Mouse (Mus musculus) MEL-GATA-1-ER (cell line): Measurements from ENCODE around the gene Crtc1.
A peak's percentile ranks its signal among the peaks of the same experiment; 100 is the strongest.

ENCODE experiments used
- DNase-seq: peaks from one replicate; pipeline ENCODE4 v3.0.0-alpha.2; 2012; ENCODE audit warnings: low read depth; ENCODE audit errors: extremely low read depth

The Crtc1 gene

DNA sequence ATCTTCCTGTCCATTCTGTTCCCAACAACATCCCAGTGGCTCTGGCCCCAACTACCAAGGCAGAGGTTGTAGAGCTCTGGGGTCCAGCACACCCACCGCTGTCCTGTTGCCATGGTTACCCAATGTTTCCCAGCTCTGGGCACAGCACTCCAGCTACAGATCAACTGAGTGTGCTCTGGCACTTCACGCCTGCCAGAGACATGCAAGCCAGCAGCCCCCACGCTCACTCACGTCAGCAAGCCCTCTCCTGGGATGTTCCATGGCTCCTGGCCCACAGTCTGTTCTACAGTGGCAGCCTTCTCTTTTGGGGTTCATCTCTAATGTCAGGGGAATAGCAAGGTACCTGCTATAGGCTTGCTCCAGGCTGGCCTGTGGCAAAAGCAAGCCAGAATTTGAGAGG, 23.9 kb upstream of the Crtc1 start:
- DNase-seq: no peak

DNA sequence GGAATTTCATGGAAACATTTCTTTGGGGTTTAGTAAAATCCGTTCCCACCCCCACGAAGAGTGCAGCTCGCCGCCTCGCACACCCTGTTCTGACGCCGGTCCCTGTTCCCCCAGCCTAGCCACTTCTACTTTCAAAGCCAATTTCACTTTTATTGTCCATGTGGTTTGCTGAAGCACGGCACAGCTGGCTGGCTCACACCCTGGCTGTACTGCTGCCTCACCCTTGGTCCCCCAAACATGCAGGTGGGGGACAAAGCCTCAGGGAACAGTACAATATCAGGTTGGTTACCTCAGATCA, 23.1 kb upstream of the Crtc1 start:
- no peak for DNase-seq

DNA sequence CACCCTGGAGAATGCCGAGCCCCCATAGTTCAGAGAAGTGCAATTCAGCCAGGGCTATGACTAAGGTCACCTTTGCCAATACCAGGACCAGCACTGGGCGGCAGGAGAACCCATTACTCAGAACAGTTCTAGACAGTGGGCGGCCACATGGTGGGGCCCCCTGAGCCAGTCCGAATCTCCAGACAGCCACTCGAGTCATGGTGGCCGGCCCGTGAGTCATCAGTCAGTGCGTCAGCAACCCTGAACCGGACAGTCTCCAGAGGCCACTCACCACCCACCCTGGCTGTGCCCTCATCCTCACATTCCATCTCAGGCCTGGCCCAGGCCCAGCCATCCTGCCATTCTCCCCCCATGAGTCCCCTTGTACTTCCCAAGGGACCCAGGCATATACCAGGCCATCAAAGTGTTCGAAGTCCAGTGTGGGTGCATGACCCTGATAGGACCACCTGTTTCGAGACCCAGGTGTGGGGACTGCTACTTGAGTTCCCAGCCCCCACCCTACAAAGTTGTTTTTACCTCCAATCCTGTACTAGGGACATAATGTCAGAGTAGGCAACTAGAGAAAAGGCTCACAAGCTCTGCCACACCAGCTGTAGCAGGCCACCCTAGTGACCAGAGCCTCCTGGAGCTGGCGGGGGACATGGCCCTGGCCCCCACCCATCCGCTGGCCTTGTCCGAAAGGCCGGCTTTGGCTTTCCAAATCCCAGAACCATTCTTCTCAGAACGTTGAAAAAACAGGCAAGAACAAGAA, 22.6 kb upstream of the Crtc1 start:
- DNase-seq: no peak

DNA sequence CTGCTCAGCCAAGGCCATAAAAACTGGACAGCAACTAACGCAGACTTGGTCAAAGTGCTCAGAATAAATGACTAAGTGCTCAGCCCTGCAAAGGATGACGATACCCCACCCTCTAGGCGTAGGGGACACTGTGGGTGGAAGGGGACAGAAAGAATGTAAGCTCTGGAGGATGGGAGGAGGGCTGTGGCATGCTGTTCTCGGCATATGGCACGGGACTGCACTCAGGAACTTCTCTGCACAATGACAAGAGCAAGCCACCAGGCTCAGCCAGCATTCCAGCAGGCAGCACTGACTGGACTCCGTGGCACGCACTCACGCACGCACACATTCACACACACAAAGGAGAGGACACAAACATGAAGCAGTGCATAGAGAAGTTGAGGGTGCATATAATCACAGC, 21.2 kb upstream of the Crtc1 start:
- DNase-seq: no peak

DNA sequence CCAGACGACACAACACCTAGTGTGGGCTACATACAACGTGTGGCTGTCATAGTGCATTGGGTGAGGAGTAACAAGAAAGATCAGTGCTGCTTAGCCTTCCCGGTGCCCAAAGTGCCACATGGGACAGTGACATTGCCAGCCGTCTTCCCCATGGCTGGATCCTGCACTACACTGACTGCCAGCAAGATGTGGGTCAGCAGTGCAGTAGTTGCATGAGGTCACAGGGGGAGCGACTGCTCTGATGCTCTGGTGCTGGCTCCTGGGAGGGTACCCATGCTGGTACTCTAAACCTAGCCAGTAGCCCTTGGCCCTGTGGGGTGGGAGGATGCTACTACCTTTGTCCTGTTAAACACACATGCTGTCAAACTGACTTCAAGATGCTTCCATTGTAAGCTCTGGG, 20.8 kb upstream of the Crtc1 start:
- DNase-seq: no peak

DNA sequence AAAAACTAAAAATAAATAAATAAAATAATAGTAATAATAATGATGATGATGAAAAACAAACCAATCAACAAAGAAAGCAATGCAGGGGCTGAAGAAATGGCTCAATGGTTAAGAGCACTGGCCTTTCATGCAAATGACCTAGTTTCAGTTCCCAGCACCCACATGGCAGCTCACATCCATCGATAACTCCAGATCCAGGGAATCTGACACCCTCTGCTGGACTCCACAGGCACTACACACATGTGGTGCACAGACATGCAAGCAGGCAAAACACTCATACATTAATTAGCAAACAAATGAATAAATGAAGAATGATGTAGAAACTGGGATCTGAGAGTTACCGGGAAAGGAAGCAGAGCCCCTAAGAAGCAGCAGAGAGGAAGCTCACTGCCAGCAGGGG, 20.3 kb upstream of the Crtc1 start:
- DNase-seq: no peak

DNA sequence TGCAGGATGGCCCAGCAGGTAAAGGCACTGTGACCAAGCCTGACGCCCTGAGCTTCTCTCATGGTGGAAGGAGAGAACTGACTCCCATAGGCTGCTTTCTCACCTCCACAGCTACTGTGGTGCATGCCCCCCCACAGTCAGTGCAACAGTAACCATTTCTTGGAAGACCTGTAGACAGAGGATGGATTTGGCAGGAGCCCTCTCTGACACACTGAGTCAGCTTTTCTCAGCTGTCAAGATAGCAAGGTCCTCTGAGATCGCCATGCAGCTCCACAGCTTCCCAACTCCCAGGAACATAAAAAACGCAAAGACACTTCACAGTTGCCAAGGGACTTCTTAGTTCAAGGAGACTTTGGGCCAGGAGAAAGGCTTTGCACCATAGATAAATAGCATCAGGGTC, 19.1 kb upstream of the Crtc1 start:
- DNase-seq: no peak

DNA sequence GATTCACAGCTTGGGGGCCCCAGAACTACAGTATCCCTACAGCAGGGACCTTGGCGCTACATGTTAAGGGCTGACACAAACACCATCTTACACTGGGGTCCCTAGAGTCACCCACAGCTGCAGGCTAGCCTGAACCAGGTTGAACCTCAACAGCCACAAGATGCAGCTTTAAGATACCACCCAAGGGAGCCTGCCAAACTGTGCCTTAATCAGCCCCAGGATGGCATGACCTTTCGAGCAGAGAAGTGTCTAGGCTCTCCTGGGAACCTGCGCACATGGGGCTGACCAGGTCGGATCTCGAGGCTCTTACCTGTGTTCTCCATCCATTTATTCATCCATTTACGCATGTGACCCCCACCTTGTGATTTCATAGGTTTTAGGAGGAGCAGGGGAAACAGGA, 18.5 kb upstream of the Crtc1 start:
- DNase-seq: no peak

DNA sequence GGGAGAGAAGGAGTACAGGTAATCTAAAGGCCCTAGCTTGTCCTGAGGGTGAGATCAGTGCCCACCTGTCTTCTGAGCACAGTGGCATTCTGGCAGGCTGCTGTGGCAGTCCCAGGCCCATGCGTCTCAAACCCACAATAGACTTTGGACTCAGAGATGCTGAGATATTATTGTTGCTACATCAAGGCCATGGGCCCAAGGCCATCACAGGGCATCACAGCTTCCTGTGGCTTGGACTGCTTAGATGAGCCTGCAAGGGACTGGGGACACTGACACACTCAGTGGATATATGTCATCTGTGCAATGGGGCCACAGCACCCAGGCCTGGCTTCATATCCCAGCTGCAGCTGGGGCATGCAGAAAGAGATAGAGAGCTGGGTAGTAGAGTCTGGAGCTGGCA, 17.6 kb upstream of the Crtc1 start:
- no peak for DNase-seq

DNA sequence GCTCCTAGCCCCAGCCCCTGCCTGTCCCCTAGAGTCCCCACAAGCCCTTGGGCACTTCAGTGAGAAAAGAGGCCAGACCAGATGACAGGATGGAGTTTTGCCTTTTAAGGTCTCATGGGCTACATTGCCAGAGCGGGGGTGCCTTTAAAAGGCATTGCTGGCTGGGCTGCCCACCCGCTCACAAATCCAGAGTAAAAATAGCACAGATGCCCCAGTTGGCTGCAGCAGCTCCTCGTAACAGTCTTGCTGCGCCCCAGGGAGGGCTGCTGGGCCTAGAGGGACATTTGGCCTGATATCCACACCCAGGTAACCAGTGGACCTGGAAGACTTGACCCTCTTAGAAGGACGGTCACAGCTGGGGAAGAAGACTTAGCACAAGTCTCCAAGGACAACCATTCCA, 14.5 kb upstream of the Crtc1 start:
- DNase-seq: no peak

DNA sequence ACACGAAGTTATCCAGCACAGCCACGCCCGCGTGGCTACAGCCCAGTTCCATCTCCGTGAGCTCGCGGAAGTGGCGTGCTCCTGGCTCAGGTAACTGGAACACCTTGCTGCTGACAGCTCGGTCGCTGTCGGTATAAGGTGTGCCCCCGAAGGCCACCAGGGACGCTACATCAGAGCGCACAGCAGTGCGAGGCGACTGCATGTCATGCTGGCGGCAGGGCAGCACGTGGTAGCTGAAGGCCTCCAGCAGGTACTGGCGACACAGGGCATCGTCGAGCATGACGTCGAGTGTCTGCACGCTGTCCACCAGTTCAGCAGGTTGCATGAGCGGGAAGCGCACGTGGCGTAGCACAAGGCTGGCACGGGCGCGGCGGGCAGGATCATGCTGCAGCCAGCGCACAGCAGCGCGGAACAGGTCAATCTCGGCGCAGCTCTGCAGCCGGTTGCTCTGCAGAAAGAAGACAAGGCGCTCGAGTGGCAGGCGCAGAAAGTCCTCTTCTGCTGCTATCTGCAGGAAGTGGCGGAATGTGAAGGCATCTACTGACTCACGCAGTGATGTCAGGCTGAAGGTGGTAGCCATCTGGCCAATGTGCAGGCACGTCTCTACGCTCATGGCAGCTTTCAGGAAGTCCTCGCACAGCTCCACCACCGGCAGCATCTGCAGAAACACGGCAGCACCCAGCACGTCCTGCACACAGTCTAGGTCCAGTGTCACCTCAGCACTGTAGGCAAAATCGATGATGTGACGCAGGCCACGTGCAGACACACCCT, 13.0 kb upstream of the Crtc1 start:
- DNase-seq: no peak

DNA sequence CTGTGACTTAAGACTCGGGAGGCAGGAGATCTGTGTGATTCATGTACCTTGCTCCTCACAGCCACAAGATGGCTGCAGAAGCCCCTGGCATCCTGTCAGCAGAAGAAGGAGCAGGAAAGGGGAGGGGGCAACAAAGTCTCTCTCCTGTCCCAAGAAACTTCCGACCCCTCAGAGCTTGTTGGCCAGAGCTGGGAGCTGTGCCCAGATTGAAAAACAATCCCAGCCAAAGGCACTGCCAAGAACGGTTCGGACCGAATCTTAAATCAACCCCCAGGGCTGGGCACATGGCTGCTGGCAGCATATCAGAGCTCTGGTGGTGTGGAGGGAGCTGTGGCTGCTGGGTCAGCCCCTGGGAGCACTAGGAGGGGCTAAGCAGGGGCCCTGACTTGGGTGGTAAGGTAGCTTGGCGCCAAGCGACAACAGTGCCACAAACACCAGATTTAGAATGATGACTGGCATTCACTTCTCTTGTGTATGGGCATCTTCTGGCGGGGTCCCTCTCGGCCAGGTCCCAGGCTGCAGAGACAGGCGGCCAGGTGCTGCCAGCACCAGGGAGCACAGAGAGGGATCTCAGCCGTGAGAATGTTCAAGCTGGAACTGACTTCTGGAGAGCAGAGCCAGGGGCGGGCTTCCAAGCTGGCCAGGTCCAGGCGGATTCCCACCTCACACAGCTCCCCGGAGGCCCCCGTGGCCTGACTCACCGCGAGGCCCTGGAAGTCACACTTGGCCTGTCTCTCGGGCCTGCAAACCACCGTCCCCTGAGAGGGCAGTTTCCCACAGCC, 8.5 kb upstream of the Crtc1 start:
- DNase-seq: no peak

DNA sequence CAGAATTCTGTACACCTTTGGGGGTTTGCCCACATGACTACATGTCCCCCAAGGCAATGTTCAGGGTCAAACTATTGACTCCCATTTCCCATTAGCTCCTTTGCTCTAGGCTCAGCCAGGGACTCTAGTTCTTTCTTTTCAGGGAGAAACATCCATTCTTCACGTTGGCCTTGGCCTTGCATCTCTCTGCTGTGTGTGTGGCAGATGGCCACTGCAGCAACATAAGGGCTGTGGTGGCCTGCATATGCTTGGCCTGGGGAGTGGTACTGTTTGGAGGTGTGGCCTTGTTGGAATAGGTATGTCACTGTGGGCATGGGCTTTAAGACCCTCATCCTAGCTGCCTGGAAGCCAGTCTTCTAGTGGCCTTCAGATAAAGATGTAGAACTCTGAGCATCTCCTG, 6.6 kb upstream of the Crtc1 start:
- DNase-seq: no peak

DNA sequence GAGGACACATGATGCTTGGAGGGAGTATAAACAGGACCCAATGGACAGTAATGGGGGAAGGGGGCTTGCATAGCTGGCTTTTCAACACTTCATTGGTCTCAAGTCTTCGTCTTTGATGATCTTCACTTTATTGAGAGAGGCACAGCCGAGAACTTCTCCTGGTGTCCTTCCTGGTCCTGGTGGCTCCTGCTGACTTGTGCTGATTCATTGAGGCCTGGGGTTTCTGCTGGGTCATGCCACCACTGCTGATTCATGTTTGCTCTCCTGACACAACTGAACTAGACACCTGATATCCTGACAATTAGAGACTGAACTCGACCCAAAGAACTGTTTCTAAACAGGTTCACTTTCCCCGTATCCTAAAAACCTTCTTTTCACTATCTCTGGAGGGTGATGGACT, 3.9 kb upstream of the Crtc1 start:
- DNase-seq: peak; percentile 19

DNA sequence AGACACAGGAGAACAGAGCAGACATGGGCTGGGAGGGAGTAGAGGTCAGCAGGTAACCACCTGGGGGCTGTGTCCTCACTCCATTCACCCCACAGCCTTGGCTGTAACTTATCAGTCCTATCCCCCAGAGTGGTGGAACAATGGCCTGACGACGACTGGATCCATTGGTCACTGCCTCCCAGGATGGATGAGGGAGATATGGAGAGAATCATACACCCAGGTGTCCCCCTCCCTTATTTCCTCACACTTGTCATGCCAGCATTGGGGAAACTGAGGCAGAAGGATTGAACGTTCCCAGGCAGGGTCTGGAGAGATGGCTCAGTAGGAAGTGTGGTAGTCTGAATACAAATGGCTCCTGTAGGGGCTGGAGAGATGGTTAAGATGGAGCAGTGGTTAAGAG, 2.2 kb upstream of the Crtc1 start:
- DNase-seq: no peak

DNA sequence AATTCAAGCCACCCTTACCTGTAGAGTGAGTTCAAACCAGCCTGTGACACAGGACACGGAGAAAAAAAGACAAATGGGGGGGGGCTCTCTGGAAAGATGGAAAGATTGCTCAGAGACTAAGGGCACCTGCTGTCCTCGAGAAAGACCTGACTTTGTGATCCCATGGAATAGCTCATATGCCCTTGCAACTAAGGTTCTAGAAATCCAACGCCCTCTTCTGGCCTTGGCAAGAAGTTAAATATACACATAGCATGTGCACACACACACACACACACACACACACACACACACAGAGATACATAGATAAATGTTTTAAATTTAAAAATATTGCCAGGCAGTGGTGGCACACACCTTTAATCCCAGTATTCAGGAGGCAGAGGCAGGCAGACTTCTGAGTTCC, 867 bp upstream of the Crtc1 start:
- no peak for DNase-seq

DNA sequence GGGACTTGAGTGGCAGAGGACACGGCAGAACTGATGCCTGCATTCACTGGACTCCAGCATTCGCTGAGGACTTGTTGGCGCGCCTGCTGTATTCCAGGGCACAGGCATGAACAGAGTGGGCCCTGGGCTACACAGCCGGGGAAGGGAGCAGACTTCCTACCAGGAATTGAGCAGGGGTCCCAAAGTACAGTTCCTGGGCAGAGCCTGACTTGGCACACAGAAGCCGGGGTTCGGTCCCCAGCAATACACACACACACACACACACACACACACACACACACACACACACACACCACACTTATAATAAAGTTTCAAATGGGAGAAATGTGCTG, 435 bp upstream of the Crtc1 start:
- no peak for DNase-seq

DNA sequence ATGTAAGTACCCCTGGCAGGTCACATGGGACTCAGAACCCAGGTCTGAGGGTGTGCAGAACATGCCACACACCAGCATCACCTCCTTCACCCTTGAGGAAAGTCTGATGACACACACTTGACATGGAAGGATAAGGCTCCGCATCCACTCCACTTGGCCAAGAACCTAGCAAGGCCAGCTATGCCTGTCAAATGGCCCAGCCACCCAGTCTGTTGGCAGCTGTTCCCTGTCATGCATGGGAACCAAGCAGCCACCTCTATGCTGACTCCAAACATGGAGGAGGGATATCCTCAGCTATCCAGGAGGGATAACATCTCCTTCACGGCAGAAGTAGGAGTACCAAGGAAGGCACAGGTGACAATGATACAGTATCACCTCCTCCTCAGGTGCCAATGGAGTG, 956 bp downstream of the Crtc1 start:
- DNase-seq: no peak

DNA sequence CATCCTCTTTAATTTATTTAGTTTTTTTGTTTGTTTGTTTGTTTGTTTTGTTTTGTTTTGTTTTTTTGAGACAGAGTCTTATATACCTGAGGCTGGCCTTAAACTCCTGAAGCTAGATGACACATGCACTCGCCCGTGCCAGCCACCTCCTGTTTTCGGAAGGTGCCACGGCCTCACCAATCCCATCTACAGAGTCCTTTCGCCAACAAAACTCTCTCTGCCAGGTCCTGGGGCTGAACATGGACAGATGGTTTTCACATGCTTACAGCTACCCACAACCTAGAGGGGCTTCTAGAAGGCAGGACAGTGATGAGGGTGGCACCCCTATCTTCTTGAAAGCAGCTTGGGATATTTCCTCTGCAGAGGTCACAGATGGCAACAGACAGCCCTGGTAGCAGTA, 4.2 kb downstream of the Crtc1 start:
- DNase-seq: no peak

DNA sequence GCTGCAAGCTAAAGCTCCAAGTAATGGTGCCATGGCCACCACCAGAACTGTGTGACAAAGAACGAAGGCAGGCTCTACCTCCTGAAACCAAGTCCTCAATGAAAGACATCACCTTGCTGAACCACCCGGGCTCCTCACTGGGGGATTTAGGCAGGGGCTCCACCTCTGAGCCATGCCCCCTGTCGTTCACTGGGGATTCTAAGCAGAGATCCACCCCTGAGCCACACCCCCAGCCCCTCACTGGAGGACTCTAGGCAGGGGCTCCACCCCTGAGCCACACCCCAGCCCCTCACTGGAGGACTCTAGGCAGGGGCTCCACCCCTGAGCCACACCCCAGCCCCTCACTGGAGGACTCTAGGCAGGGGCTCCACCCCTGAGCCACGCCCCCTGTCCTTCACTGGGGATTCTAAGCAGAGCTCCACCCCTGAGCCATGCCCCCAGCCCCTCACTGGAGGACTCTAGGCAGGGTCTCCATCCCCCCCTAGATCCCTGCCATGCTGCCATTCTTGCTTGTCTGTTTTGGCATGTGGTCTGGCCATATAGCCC, 6.3 kb downstream of the Crtc1 start:
- DNase-seq: no peak

DNA sequence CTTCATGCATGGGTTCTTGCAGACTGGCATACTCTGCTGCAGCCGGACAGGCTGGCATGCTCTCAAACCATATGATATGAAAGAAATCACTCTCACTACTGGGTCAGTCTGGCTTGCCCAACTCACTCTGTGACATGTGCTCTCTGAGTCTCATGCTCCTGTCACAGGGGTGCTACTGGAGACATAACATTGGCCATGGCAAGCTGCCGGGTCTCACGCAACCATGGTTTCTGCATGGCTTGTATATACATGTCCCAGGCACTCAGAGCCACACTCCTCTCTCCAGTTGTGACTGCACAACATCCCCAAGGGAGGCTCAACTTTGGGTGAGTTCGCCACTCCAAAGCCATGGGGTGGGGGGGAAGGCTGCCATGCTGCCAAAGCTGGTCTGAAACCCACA, 8.2 kb downstream of the Crtc1 start:
- no peak for DNase-seq

DNA sequence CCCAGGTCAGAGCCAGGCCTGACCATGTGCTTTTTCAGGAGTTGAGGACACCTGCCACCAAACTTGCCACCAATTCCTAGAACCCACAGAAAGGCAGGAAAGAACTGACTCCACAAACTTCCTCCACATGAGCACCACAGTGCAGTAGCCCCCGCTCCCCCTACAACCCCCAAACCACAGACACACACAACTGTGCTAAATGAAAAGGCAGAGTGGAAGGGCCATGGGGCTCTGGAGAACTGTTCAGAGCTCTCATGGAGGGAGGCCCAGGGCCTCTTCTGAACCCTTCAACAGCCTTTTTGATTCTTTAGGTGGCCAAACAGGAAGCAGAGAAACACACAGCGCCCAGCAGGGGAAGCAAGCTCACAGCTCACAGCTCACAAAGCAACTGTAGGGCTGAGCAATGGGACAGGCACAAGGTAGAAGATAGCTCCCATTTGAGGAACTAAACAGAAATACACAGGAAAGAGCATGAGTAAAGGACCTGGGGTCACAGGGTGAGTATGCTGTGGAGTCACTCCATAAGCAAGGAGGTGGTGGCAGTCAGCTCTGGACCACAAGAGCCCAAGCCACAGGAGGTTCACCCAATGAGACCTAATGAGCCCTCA, 13.0 kb downstream of the Crtc1 start:
- peak; percentile 71 for DNase-seq
